Mouse (Mus musculus) liver, adult 2 months (tissue): Measurements from ENCODE around the gene Olfr341.

Source experiments
- CTCF ChIP-seq: fragments of 200-500 bp; IDR thresholded peaks from 2 replicates; pipeline ENCODE4 v1.5.1; 2011; ENCODE audit warnings: low read depth, low read length, control low read depth
- POLR2A ChIP-seq: fragments of 200-500 bp; IDR thresholded peaks from 2 replicates; pipeline ENCODE4 v1.6.1; 2011; ENCODE audit warnings: low read length, control low read depth; ENCODE audit not compliant: insufficient read depth; ENCODE audit errors: extremely low read depth

DNA sequence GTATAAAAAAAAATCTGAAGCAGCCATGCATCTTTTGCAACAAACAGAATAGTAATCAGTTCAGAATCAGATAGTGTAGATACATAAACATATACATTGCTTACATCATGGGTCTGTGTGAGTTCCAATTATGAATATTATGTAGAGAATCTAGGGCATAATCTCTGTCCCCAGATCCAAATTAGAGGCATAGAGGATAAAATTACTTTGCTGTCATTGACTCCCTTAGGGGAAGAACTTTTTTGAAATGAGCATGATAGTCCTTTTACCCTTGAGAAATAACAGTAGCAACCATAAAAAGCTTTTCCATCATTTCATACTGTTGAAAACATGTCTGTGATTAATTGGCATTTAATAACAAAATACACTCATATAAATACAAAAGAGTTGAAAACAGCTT is at the start of gene Olfr341:
- TF ChIP-seq POLR2A = no peak
- TF ChIP-seq CTCF = no peak
